Mouse (Mus musculus) limb, embryonic 14.5 days (tissue): ENCODE measurements at regions not wholly inside any gene's neighbourhood (a gene's known extent, or its start where the extent isn't known, plus 50 kb on each side); places are given as distances from the start of the nearest gene placed in this dataset.

Experiments
- ATAC-seq: fragments of 200-750 bp; cut with Nextera tagmentation; 2 replicates; pipeline ENCODE4 v1.8.0; 2017; ENCODE audit warnings: low read depth, moderate number of reproducible peaks, moderate TSS enrichment; ENCODE audit not compliant: low FRiP score
- DNase-seq: peaks from one replicate; pipeline ENCODE4 v3.0.0-alpha.2; 2015; ENCODE audit warnings: low spot score
- H3K27ac ChIP-seq: fragments of 300-500 bp; sonication (generic); replicated peaks from 2 replicates; pipeline ENCODE4 v1.5.1; 2014; ENCODE audit warnings: low read depth, mild to moderate bottlenecking, low read length, moderate library complexity, mixed read lengths
- H3K27me3 ChIP-seq: fragments of 300-500 bp; sonication (generic); 2 replicates; pipeline ENCODE4 v1.6.1; 2014; ENCODE audit warnings: low read length, mixed read lengths; ENCODE audit not compliant: control insufficient read depth, insufficient read depth
- H3K36me3 ChIP-seq: fragments of 300-500 bp; sonication (generic); 2 replicates; pipeline ENCODE4 v1.6.1; 2014; ENCODE audit warnings: mild to moderate bottlenecking, low read length, moderate library complexity, mixed read lengths; ENCODE audit not compliant: control insufficient read depth, insufficient read depth
- H3K4me1 ChIP-seq: fragments of 300-500 bp; sonication (generic); 2 replicates; pipeline ENCODE4 v1.6.1; 2014; ENCODE audit warnings: antibody characterized with exemption, low read length, mixed read lengths; ENCODE audit not compliant: control insufficient read depth, insufficient read depth
- H3K4me2 ChIP-seq: fragments of 300-500 bp; sonication (generic); replicated peaks from 2 replicates; pipeline ENCODE4 v1.6.1; 2014; ENCODE audit warnings: low read depth, mild to moderate bottlenecking, low read length, moderate library complexity; ENCODE audit not compliant: severe bottlenecking
- H3K4me3 ChIP-seq: fragments of 300-500 bp; sonication (generic); replicated peaks from 2 replicates; pipeline ENCODE4 v1.5.1; 2014; ENCODE audit warnings: low read length
- H3K9ac ChIP-seq: fragments of 300-500 bp; sonication (generic); 2 replicates; pipeline ENCODE4 v1.6.1; 2014; ENCODE audit warnings: mild to moderate bottlenecking, low read depth, low read length, moderate library complexity; ENCODE audit not compliant: severe bottlenecking
- H3K9me3 ChIP-seq: fragments of 300-500 bp; sonication (generic); 2 replicates; pipeline ENCODE4 v1.6.1; 2016; ENCODE audit warnings: low read length; ENCODE audit not compliant: control insufficient read depth
- POLR2A ChIP-seq: fragments of 200-500 bp; IDR thresholded peaks from 2 replicates; pipeline ENCODE4 v1.8.0; 2012; ENCODE audit warnings: inconsistent platforms, mild to moderate bottlenecking, moderate library complexity, borderline replicate concordance; ENCODE audit not compliant: insufficient read depth, insufficient read length; ENCODE audit errors: extremely low read depth
- WGBS: fragments of 180-500 bp; shearing (Covaris S2); extraction: QIAGEN DNeasy Blood & Tissue Kit; methylation state at CpG from one replicate; pipeline ENCODE4 v1.1.7; 2014; 5-methylcytosine and 5-hydroxymethylcytosine counted together

DNA sequence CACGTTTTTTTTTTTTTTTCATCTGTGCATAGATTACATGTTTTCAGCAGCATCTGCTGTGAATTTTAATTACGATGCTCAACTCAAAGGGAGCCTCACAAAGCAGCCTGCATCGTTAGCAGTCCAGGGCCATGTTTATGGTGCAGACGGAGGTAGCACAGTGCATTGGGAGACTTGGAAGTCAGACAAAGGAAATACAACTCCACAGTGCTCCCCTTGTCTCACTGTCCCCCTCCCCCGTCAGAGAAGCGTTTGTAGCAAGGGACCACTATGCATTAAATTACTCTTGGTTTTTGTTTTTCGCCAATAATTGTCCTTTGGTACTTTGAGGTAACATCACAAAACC, 336.5 kb downstream of the Glrx3 start:
- H3K27me3 ChIP-seq = no peaks in the 10 kb centered on the region
- H3K4me3 ChIP-seq = no peak overlapping the region
- peaks cover 6% of the 10 kb centered on the region; the same call in 1 of the 2 replicates for H3K4me1 ChIP-seq
- H3K27ac ChIP-seq = no peak overlapping the region
- 27% methylated on average over 7 of the region's 7 CpGs for WGBS
- ATAC-seq = no peak
- H3K9me3 ChIP-seq = no peaks in the 10 kb centered on the region
- H3K36me3 ChIP-seq = no peaks in the 10 kb centered on the region
- H3K9ac ChIP-seq = no peak overlapping the region
- no peak overlapping the region for H3K4me2 ChIP-seq
- no peak for TF ChIP-seq POLR2A
- DNase-seq = no peak

DNA sequence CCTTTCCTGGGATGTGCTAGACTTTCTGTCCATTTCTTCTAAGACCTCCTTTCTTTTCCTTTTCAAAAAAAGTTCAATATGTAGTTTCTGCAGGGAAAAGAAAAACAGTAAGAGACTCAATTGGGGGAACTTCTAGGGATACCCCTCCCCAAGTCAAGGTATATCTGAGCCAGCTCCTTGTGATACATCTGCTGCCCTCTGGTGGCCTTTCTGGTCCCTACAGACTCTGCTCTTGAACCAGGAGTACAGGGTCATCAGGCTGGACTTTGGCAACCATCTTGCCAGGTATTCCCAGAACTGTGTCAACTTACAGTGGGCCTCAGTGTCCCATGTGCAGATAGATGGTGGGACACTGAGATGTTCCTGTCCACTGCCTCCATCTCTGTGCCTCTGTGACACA, 346.5 kb downstream of the Glrx3 start:
- no peaks in the 10 kb centered on the region for H3K27me3 ChIP-seq
- TF ChIP-seq POLR2A = no peak
- no peaks in the 10 kb centered on the region for H3K4me1 ChIP-seq
- no peak overlapping the region for H3K9ac ChIP-seq
- DNase-seq (peak; percentile 32), ATAC-seq (no peak)
- H3K36me3 ChIP-seq = no peaks in the 10 kb centered on the region
- no peaks in the 10 kb centered on the region for H3K9me3 ChIP-seq
- H3K4me2 ChIP-seq = no peak overlapping the region
- no peak overlapping the region for H3K4me3 ChIP-seq
- no peak overlapping the region for H3K27ac ChIP-seq

DNA sequence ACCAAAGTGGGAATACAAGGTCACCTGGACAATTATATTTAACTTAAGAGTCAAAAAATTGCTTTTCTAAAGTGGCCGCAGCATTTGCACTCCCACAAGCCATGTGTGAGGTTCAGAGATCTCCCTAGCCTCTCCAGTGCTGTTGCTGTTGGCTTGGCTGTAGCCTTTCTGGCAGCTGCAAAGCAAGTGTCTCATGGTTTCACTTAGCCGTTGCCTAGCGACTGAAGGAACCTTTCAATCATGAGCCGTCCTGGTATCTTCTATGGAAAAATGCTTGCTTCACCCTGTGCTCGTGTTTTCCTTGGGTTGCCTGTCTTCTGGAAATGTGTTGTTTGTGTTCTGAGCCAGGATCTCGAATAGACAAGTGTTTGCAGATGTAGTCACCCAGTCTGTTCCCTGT, 367.9 kb downstream of the Glrx3 start:
- Histone ChIP-seq H3K27ac (no peak overlapping the region), H3K9me3 (no peaks in the 10 kb centered on the region), H3K36me3 (no peaks in the 10 kb centered on the region), H3K4me1 (no peaks in the 10 kb centered on the region), H3K4me3 (no peak overlapping the region), H3K4me2 (no peak overlapping the region), H3K27me3 (no peaks in the 10 kb centered on the region), H3K9ac (no peak overlapping the region)
- 36% methylated on average over 6 of the region's 6 CpGs for WGBS
- TF ChIP-seq POLR2A = no peak
- DNase-seq (peak; percentile 65), ATAC-seq (peak; percentile 62; the same call in 1 of the 2 replicates)

DNA sequence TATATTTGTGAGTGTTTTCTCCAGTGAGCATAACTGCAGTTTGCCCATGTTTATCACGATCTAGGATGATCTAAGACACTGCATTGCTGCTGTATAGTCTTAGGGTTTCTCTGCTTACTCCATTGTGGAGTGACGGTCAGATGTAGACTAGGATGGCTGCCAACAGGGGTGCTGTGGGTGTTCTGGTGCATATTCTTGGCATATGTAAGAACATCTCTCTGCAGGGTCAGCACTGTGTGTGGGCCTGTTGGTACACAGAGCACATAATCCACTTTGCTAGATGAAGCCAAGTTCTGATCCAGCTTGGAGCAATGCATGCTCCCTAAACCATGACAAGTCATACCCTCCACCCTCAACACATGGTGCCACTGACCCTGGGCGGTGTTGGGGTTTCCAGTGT, 375.4 kb downstream of the Glrx3 start:
- DNase-seq = no peak

DNA sequence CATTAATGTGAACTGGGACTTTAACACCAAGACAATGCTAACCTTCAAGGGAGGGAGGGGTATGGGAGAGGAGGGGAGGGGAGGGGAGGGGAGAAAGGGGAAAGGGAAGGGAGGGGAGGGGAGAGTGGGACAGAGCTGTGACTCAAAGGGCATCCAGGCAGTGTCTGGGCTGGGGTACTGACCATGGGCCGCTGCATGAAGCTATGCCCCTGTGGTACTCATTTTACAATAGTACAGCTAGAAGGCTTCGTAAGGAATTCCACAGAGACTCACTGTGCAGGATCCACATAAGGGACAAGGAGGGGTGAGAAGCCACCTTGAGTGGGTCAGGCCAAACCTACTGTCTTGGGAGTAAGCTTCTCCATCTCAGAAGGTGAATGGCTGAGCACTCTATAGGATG, 403.1 kb downstream of the Glrx3 start:
- WGBS = 91% methylated on average over 2 of the region's 2 CpGs

More for the DNA sequence above, 375.4 kb downstream of the Glrx3 start:
- Histone ChIP-seq H3K27ac (no peak overlapping the region), H3K9ac (no peak overlapping the region), H3K4me3 (no peak overlapping the region), H3K36me3 (no peaks in the 10 kb centered on the region), H3K9me3 (no peaks in the 10 kb centered on the region), H3K4me1 (no peaks in the 10 kb centered on the region), H3K27me3 (no peaks in the 10 kb centered on the region), H3K4me2 (no peak overlapping the region)
- no peak for ATAC-seq
- no peak for TF ChIP-seq POLR2A
- 84% methylated on average over 3 of the region's 3 CpGs for WGBS

DNA sequence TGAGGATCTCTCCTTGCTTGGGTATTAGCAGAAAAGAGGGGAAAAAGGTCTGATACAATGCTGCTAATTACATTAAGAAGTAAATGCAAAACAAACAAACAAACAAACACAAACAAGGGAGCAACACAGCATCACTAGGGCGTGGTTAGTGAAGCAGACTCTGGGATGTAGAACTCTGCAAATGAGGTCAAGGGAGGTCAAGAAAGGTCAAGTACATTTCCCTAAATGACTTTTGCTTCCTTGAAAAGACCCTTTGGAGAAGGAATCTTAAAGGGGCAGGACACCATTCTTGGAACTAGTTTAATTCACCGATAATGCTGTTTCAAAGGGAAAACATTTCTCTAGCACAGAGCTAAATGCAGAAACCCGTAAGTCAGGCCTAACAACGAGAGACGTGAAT, 403.6 kb downstream of the Glrx3 start:
- 41% methylated on average over 5 of the region's 5 CpGs for WGBS
- no peaks in the 10 kb centered on the region for H3K9me3 ChIP-seq

More for the DNA sequence above, 403.1 kb downstream of the Glrx3 start:
- no peak for DNase-seq
- H3K36me3 ChIP-seq = no peaks in the 10 kb centered on the region
- H3K27ac ChIP-seq = no peak overlapping the region
- no peak for ATAC-seq
- no peaks in the 10 kb centered on the region for H3K4me1 ChIP-seq
- no peaks in the 10 kb centered on the region for H3K9me3 ChIP-seq
- no peaks in the 10 kb centered on the region for H3K27me3 ChIP-seq
- H3K9ac ChIP-seq = no peak overlapping the region
- no peak overlapping the region for H3K4me3 ChIP-seq
- TF ChIP-seq POLR2A = no peak
- H3K4me2 ChIP-seq = no peak overlapping the region

More for the DNA sequence above, 403.6 kb downstream of the Glrx3 start:
- no peaks in the 10 kb centered on the region for H3K4me1 ChIP-seq
- H3K9ac ChIP-seq = no peak overlapping the region
- H3K4me3 ChIP-seq = no peak overlapping the region
- H3K4me2 ChIP-seq = no peak overlapping the region
- H3K36me3 ChIP-seq = no peaks in the 10 kb centered on the region
- H3K27me3 ChIP-seq = no peaks in the 10 kb centered on the region
- ATAC-seq (no peak), DNase-seq (no peak)
- no peak overlapping the region for H3K27ac ChIP-seq
- no peak for TF ChIP-seq POLR2A
